Mouse (Mus musculus): ENCODE results near the gene Snap25. TPM values are rescaled to one million over a fixed set of nuclear protein-coding genes. Genes with fewer than 3 reads are reported as not detected.

Snap25 gene
- total RNA-seq, 2 experiments from 2014 or later = not detected

GRCm38 (mm10) chr2:136711746-136712440 lies 1.4 kb upstream of the Snap25 start:
- no peak for ATAC-seq (replicated peaks; ENCODE audit: low FRiP score, poor library complexity, severe bottlenecking)

- no peak for ATAC-seq (replicated peaks; ENCODE audit: low FRiP score, poor library complexity, severe bottlenecking)
Observed at GRCm38 (mm10) chr2:136712441-136713015, 725 bp upstream of the Snap25 start.

GRCm38 (mm10) chr2:136714008-136714411 lies 757 bp downstream of the Snap25 start:
- no peak for ATAC-seq (replicated peaks; ENCODE audit: low FRiP score, poor library complexity, severe bottlenecking)

GRCm38 (mm10) chr2:136715531-136715930 lies 2.3 kb downstream of the Snap25 start:
- no peak for ATAC-seq (replicated peaks; ENCODE audit: low FRiP score, poor library complexity, severe bottlenecking)

GRCm38 (mm10) chr2:136716400-136716799 lies 3.1 kb downstream of the Snap25 start:
- ATAC-seq (replicated peaks; ENCODE audit: low FRiP score, poor library complexity, severe bottlenecking) = no peak

- no peak for ATAC-seq (replicated peaks; ENCODE audit: low FRiP score, poor library complexity, severe bottlenecking)
Observed at GRCm38 (mm10) chr2:136720235-136720634, 7.0 kb downstream of the Snap25 start.

- ATAC-seq (replicated peaks; ENCODE audit: low FRiP score, poor library complexity, severe bottlenecking) = no peak
Observed at GRCm38 (mm10) chr2:136738260-136738659, 25.0 kb downstream of the Snap25 start.

GRCm38 (mm10) chr2:136742230-136742629 lies 29.0 kb downstream of the Snap25 start:
- no peak for ATAC-seq (replicated peaks; ENCODE audit: low FRiP score, poor library complexity, severe bottlenecking)

GRCm38 (mm10) chr2:136744683-136745326 lies 31.6 kb downstream of the Snap25 start:
- no peak for ATAC-seq (replicated peaks; ENCODE audit: low FRiP score, poor library complexity, severe bottlenecking)

GRCm38 (mm10) chr2:136745327-136745994 lies 32.2 kb downstream of the Snap25 start:
- ATAC-seq (replicated peaks; ENCODE audit: low FRiP score, poor library complexity, severe bottlenecking) = no peak

GRCm38 (mm10) chr2:136753682-136754081 lies 40.4 kb downstream of the Snap25 start:
- ATAC-seq (replicated peaks; ENCODE audit: low FRiP score, poor library complexity, severe bottlenecking) = no peak

- no peak for ATAC-seq (replicated peaks; ENCODE audit: low FRiP score, poor library complexity, severe bottlenecking)
Observed at GRCm38 (mm10) chr2:136758809-136759551, 45.7 kb downstream of the Snap25 start.

- no peak for ATAC-seq (replicated peaks; ENCODE audit: low FRiP score, poor library complexity, severe bottlenecking)
Observed at GRCm38 (mm10) chr2:136778156-136778555, 64.9 kb downstream of the Snap25 start.

- no peak for ATAC-seq (replicated peaks; ENCODE audit: low FRiP score, poor library complexity, severe bottlenecking)
Observed at GRCm38 (mm10) chr2:136778674-136779073, 65.4 kb downstream of the Snap25 start.

- ATAC-seq (replicated peaks; ENCODE audit: low FRiP score, poor library complexity, severe bottlenecking) = no peak
Observed at GRCm38 (mm10) chr2:136780268-136780667, 67.0 kb downstream of the Snap25 start.

- no peak for ATAC-seq (replicated peaks; ENCODE audit: low FRiP score, poor library complexity, severe bottlenecking)
Observed at GRCm38 (mm10) chr2:136784310-136784709, 71.1 kb downstream of the Snap25 start.

GRCm38 (mm10) chr2:136788379-136788778 lies 75.1 kb downstream of the Snap25 start:
- ATAC-seq (replicated peaks; ENCODE audit: low FRiP score, poor library complexity, severe bottlenecking) = no peak

GRCm38 (mm10) chr2:136796518-136796917 lies 83.3 kb downstream of the Snap25 start:
- no peak for ATAC-seq (replicated peaks; ENCODE audit: low FRiP score, poor library complexity, severe bottlenecking)

GRCm38 (mm10) chr2:136798887-136799430 lies 85.7 kb downstream of the Snap25 start:
- no peak for ATAC-seq (replicated peaks; ENCODE audit: low FRiP score, poor library complexity, severe bottlenecking)

GRCm38 (mm10) chr2:136801102-136801501 lies 87.8 kb downstream of the Snap25 start:
- no peak for ATAC-seq (replicated peaks; ENCODE audit: low FRiP score, poor library complexity, severe bottlenecking)
